Mouse (Mus musculus): ENCODE results near the gene Klf3.

- no peak for TF ChIP-seq CTCF (conservative IDR thresholded peaks at IDR 0.05; ENCODE audit: insufficient read depth, insufficient read length, low read depth, low read length)
- TF ChIP-seq POLR2A (IDR thresholded peaks at IDR 0.05; ENCODE audit: low read depth, low read length): no peak
Measured at GRCm38 (mm10) chr5:64764452-64764851, 38.7 kb upstream of the Klf3 start.
